Mouse (Mus musculus) stomach, embryonic 15.5 days (tissue): ENCODE results near the gene Neurl1a. TPM values are rescaled to one million over a fixed set of nuclear protein-coding genes. Genes with fewer than 3 reads are reported as not detected.
A peak's percentile ranks its signal among the peaks of the same experiment; 100 is the strongest.

Experiments used
- ATAC-seq: fragments of 200-750 bp; cut with Nextera tagmentation; 2 replicates; pipeline ENCODE4 v1.8.0; 2017; ENCODE audit warnings: low read depth, moderate number of reproducible peaks, moderate TSS enrichment; ENCODE audit not compliant: insufficient read depth, low FRiP score
- H3K27ac ChIP-seq: fragments of 300-500 bp; sonication (generic); 2 replicates; pipeline ENCODE4 v1.5.1; 2015; ENCODE audit warnings: mild to moderate bottlenecking, inconsistent platforms
- H3K27me3 ChIP-seq: fragments of 300-500 bp; sonication (generic); replicated peaks from 2 replicates; pipeline ENCODE4 v1.6.1; 2015; ENCODE audit warnings: inconsistent platforms
- H3K36me3 ChIP-seq: fragments of 300-500 bp; sonication (generic); 2 replicates; pipeline ENCODE4 v1.6.1; 2015; ENCODE audit warnings: inconsistent platforms
- H3K4me1 ChIP-seq: fragments of 300-500 bp; sonication (generic); 2 replicates; pipeline ENCODE4 v1.6.1; 2015; ENCODE audit warnings: inconsistent platforms
- H3K4me2 ChIP-seq: fragments of 300-500 bp; sonication (generic); 2 replicates; pipeline ENCODE4 v1.6.1; 2015; ENCODE audit warnings: mild to moderate bottlenecking, inconsistent platforms
- H3K4me3 ChIP-seq: fragments of 300-500 bp; sonication (generic); replicated peaks from 2 replicates; pipeline ENCODE4 v1.5.1; 2015; ENCODE audit warnings: inconsistent platforms
- H3K9ac ChIP-seq: fragments of 300-500 bp; sonication (generic); 2 replicates; pipeline ENCODE4 v1.6.1; 2015; ENCODE audit warnings: inconsistent platforms
- H3K9me3 ChIP-seq: fragments of 300-500 bp; sonication (generic); 2 replicates; pipeline ENCODE4 v1.6.1; 2016; ENCODE audit warnings: inconsistent platforms
- WGBS: fragments of 180-500 bp; shearing (Covaris S2); methylation state at CpG from one replicate; pipeline ENCODE4 v1.1.7; 2015; 5-methylcytosine and 5-hydroxymethylcytosine counted together
- polyA plus RNA-seq: library from polyadenylated mRNA; unstranded; fragments of >200 nt; fragmentation: Nextera tagmentation; extraction: Ambion mirVana; gene quantifications from 2 replicates; pipeline ENCODE4 v1.2.1, GENCODE M21; 2015

The Neurl1a gene
- polyA plus RNA-seq, 1 experiment from 2014 or later, result 7.5 TPM

DNA sequence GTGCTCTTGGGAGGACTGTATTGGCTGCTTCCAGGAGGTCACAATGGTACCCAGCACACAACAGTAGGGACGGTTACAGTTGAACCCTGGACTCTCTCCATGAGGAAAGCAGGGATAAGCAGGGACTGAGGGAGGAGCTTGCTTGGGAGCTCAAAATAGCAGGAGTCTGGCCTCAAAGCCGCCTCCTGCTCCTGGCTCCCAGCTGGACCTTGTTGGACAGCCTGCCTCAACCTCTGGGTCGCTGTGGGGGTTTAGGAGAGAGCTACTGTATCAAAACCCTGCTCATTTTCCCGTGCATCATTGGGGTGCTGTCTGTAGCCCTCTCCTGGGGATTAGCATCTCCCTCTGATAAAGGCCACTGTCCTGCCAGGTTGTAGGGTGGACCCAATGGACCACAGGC is 100.8 kb downstream of the Neurl1a start:
- Histone ChIP-seq H3K9ac (0 out of 2 replicates have a peak overlapping the region, but pooled peaks have one; percentile 0), H3K36me3 (peaks cover 59% of the 10 kb centered on the region), H3K4me2 (no peak overlapping the region), H3K9me3 (no peaks in the 10 kb centered on the region), H3K27ac (peak overlapping the region; percentile 60; the same call in 1 of the 2 replicates), H3K4me3 (no peak overlapping the region), H3K27me3 (no peaks in the 10 kb centered on the region), H3K4me1 (peaks cover 27% of the 10 kb centered on the region)
- 55% methylated on average over 4 of the region's 4 CpGs for WGBS
- ATAC-seq, result peak; percentile 21; the same call in 1 of the 2 replicates

- peaks cover 27% of the 10 kb centered on the region for H3K4me1 ChIP-seq
- no peak overlapping the region for H3K4me2 ChIP-seq
- peak; percentile 32; the same call in 1 of the 2 replicates for ATAC-seq
- H3K4me3 ChIP-seq, result no peak overlapping the region
- 0 out of 2 replicates have a peak overlapping the region, but pooled peaks have one; percentile 0 for H3K9ac ChIP-seq
- H3K27ac ChIP-seq, result peak overlapping the region; percentile 60
- H3K9me3 ChIP-seq, result no peaks in the 10 kb centered on the region
- H3K27me3 ChIP-seq, result no peaks in the 10 kb centered on the region
- peaks cover 57% of the 10 kb centered on the region for H3K36me3 ChIP-seq
- WGBS, result 65% methylated on average over 15 of the region's 15 CpGs
These were observed 101.3 kb downstream of the Neurl1a start for GRCm38 (mm10) chr19:47279788-47280532.

DNA sequence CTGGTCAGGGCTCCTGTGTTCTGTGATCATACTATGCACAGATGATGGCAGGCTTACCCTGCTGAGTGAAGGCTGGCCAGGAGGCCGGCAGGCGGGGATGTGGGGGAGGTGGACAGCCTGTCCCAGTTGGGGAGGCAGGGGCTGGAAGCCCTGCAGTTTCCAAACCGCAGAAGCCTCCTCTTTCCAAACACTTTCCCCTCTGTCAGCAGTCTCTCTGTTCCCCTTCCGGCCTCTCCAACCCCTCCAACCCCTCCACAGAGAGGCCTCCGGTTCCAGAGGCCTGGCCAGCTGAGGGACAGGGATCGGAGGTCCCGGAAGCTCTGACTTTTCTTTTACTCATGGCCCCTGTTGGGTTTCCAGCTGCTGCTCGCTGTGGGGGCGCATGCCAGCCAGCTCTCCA is 102.3 kb downstream of the Neurl1a start:
- Histone ChIP-seq H3K9me3 (no peaks in the 10 kb centered on the region), H3K36me3 (peaks cover 58% of the 10 kb centered on the region), H3K4me3 (no peak overlapping the region), H3K4me1 (peaks cover 27% of the 10 kb centered on the region), H3K27me3 (no peaks in the 10 kb centered on the region), H3K4me2 (no peak overlapping the region), H3K27ac (peak overlapping the region; percentile 51), H3K9ac (no peak overlapping the region)
- WGBS, result 77% methylated on average over 9 of the region's 9 CpGs
- ATAC-seq, result no peak

DNA sequence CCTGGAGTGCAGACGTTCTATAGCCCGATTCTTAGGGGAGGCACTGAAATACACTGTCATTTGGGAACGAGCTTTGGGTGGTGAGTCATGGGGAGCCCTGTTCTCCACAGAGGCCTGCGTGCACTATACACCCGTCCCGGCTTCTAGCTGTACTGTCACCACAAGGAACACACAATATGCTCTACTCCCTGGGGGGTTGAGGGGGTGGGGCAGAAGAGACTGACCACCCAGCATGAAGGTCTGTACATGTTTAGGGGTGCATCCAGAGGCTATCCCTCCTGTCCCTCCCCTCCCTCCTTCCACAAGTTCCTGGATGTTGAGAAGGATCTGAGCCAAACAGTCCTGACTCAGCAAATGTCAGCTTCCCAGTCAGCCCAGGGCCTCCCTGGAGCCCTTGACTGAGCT is 103.4 kb downstream of the Neurl1a start:
- Histone ChIP-seq H3K4me1 (peaks cover 35% of the 10 kb centered on the region), H3K9ac (no peak overlapping the region), H3K27ac (peak overlapping the region; percentile 51; the same call in 1 of the 2 replicates), H3K4me2 (no peak overlapping the region), H3K9me3 (no peaks in the 10 kb centered on the region), H3K4me3 (no peak overlapping the region), H3K36me3 (peaks cover 51% of the 10 kb centered on the region), H3K27me3 (no peaks in the 10 kb centered on the region)
- ATAC-seq, result peak; percentile 20
- 71% methylated on average over 6 of the region's 6 CpGs for WGBS

- H3K9ac ChIP-seq, result no peak overlapping the region
- H3K4me1 ChIP-seq, result peaks cover 35% of the 10 kb centered on the region
- no peak for ATAC-seq
- WGBS, result 95% methylated on average over 17 of the region's 17 CpGs
- no peak overlapping the region for H3K4me2 ChIP-seq
- no peak overlapping the region for H3K4me3 ChIP-seq
- no peaks in the 10 kb centered on the region for H3K9me3 ChIP-seq
- peak overlapping the region; percentile 51; the same call in 1 of the 2 replicates for H3K27ac ChIP-seq
- no peaks in the 10 kb centered on the region for H3K27me3 ChIP-seq
- peaks cover 47% of the 10 kb centered on the region for H3K36me3 ChIP-seq
These were observed 104.1 kb downstream of the Neurl1a start for GRCm38 (mm10) chr19:47282688-47283215.

DNA sequence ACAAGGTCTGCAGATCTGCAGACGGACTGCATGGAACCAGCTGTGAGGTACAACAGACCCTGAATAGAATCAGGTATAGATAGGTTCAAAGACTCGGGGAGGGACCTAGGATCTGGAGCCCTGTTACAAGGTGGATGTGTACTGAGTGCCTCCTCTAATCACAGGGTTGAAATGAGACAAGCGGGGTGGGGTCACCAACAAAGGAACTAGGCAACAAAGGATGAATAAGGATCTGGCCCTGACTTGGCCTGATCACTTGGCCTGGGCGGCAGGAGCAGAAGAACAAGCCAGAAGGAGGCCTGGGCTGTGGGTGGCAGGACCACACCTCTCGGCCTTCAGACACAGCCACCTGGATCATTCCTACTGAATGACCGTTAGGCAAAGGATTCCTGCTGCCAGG is 107.0 kb downstream of the Neurl1a start:
- peaks cover 19% of the 10 kb centered on the region for H3K4me1 ChIP-seq
- H3K27ac ChIP-seq, result no peak overlapping the region
- no peak for ATAC-seq
- H3K36me3 ChIP-seq, result peaks cover 39% of the 10 kb centered on the region
- no peak overlapping the region for H3K9ac ChIP-seq
- H3K9me3 ChIP-seq, result no peaks in the 10 kb centered on the region
- no peak overlapping the region for H3K4me2 ChIP-seq
- WGBS, result 68% methylated on average over 6 of the region's 6 CpGs
- no peak overlapping the region for H3K4me3 ChIP-seq
- no peaks in the 10 kb centered on the region for H3K27me3 ChIP-seq

DNA sequence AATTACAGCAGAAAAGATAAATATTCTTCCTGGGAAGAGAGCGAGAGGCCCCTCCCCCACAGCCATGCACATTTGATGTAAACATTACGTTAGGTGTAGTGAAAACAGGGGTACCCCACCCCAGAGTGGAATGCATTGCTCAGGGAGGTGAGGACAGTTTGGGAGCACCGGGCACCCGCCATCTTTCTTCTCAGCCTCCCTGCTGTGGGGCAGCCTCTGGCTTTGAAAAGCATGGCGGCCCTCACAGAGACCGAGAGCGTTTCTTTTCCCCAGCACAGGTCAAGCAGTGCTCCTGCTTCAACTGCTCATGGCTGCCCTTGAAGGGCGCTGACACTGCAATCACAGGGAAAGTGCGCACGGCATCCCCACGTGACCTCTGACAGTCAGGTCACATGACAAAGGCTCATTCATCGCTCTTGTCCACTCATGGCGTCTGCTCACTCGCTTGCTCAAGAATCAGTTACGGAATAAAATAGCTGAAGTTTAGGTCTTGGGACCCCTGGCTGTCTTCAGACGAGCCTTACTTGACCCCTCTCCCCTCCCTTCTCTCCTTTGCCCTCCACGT is 108.3 kb downstream of the Neurl1a start:
- Histone ChIP-seq H3K36me3 (peaks cover 37% of the 10 kb centered on the region), H3K4me3 (no peak overlapping the region), H3K4me1 (peaks cover 29% of the 10 kb centered on the region), H3K9ac (no peak overlapping the region), H3K4me2 (no peak overlapping the region), H3K27me3 (no peaks in the 10 kb centered on the region), H3K9me3 (no peaks in the 10 kb centered on the region), H3K27ac (no peak overlapping the region)
- WGBS, result 59% methylated on average over 17 of the region's 17 CpGs
- ATAC-seq, result no peak

DNA sequence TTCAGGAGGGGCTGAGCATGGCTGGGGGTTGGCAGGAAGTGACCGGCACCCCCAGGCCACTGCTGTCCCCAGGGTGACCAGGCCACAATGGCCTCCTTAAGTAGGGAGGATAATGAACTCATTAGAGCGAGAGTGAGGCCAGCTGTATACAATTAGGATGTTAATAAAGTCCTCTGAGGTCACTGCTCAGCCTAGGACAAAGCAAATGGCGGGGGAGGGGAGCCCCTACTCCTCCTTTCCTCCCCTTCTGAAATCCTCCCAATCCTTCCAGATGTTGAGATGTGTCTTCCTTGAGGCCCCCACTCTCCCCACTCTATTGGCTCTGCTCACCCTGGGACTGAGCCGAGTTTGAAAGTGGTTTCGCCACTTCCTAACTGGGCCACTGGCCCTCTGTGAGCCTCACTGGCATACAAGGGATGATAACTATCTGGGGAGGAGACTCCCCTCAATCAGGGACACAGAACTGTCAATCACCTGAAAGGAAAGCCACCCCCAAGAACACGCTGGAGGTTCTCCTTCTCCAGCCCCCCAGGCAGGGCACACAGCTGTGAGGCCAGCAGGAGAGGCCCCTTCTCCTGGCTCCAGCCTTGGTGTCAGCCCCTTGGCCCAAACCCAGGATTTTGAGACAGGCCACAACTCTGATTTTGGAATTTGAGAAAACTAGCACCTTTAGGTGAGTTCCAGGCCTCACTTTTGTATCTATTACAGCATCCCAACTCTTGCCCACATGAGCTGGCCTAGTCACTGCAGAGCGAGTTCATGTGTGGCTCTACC is 112.9 kb downstream of the Neurl1a start:
- 41% methylated on average over 7 of the region's 7 CpGs for WGBS
- Histone ChIP-seq H3K27me3 (no peaks in the 10 kb centered on the region), H3K4me1 (peaks cover 28% of the 10 kb centered on the region), H3K36me3 (peaks cover 9% of the 10 kb centered on the region; the same call in 1 of the 2 replicates), H3K27ac (peak overlapping the region; percentile 79), H3K9me3 (no peaks in the 10 kb centered on the region), H3K4me2 (peak overlapping the region; percentile 8; the same call in 1 of the 2 replicates), H3K4me3 (no peak overlapping the region), H3K9ac (no peak overlapping the region)
- peak; percentile 69; the same call in 1 of the 2 replicates for ATAC-seq

DNA sequence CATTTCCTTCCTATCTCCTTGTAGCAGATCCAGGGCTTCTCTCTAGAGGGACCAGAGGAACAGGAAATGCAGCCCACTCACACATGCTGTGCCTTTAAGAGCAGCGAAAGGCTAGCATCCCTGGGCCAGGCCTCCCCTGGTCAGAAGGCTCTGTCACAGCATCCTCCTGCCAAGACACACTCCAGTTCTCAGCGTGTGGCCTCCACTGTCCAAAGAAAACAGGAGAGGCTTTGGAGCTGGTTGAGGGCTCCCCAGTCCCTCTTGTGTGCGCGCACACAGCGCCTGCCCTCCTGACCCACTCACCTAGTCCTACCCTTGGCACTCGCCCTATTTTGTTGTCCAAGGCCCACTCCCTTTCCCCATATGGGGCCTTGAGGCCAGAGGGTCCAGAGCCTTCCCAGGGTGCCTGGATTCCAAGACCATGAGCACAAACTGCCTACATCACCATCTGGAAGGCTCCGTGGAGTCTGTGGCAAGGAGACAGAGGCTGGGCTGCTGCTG is 113.9 kb downstream of the Neurl1a start:
- H3K4me3 ChIP-seq, result no peak overlapping the region
- 0 out of 2 replicates have a peak, but pooled peaks cover 9% of the 10 kb centered on the region for H3K36me3 ChIP-seq
- WGBS, result 49% methylated on average over 7 of the region's 7 CpGs
- no peaks in the 10 kb centered on the region for H3K27me3 ChIP-seq
- ATAC-seq, result 0 out of 2 replicates have a peak, but pooled peaks have one; percentile 23
- no peak overlapping the region for H3K4me2 ChIP-seq
- no peak overlapping the region for H3K9ac ChIP-seq
- H3K4me1 ChIP-seq, result peaks cover 23% of the 10 kb centered on the region
- peak overlapping the region; percentile 79 for H3K27ac ChIP-seq
- H3K9me3 ChIP-seq, result no peaks in the 10 kb centered on the region

GRCm38 (mm10) chr19:47298100-47298499 is 119.5 kb downstream of the Neurl1a start:
- Histone ChIP-seq H3K36me3 (peaks cover 6% of the 10 kb centered on the region; the same call in 1 of the 2 replicates), H3K4me2 (no peak overlapping the region), H3K4me1 (peaks cover 24% of the 10 kb centered on the region), H3K27me3 (no peaks in the 10 kb centered on the region), H3K9ac (no peak overlapping the region), H3K9me3 (no peaks in the 10 kb centered on the region), H3K27ac (no peak overlapping the region), H3K4me3 (no peak overlapping the region)
- no peak for ATAC-seq
- 83% methylated on average over 11 of the region's 11 CpGs for WGBS
